Mouse (Mus musculus) midbrain, embryonic 13.5 days (tissue): ENCODE measurements around the gene Orai2. TPM values are rescaled to one million over a fixed set of nuclear protein-coding genes. Genes with fewer than 3 reads are reported as not detected.
A peak's percentile ranks its signal among the peaks of the same experiment; 100 is the strongest.
"Not testable (repeated sequence)": the region's sequence is repeated elsewhere in the genome, so short reads cannot be mapped to it uniquely, and the experiment has no call there.

Experiments used
- ATAC-seq: fragments of 200-750 bp; cut with Nextera tagmentation; 2 replicates; pipeline ENCODE4 v1.8.0; 2017; ENCODE audit warnings: mild to moderate bottlenecking, moderate TSS enrichment, moderate library complexity
- H3K27ac ChIP-seq: fragments of 300-500 bp; sonication (generic); 2 replicates; pipeline ENCODE4 v1.5.1; 2015; ENCODE audit warnings: inconsistent platforms, mild to moderate bottlenecking, moderate library complexity
- H3K27me3 ChIP-seq: fragments of 300-500 bp; sonication (generic); 2 replicates; pipeline ENCODE4 v1.6.1; 2015; ENCODE audit warnings: mild to moderate bottlenecking, inconsistent platforms
- H3K36me3 ChIP-seq: fragments of 300-500 bp; sonication (generic); 2 replicates; pipeline ENCODE4 v1.6.1; 2015; ENCODE audit warnings: mild to moderate bottlenecking, inconsistent platforms
- H3K4me1 ChIP-seq: fragments of 300-500 bp; sonication (generic); replicated peaks from 2 replicates; pipeline ENCODE4 v1.6.1; 2015; ENCODE audit warnings: inconsistent platforms
- H3K4me2 ChIP-seq: fragments of 300-500 bp; sonication (generic); replicated peaks from 2 replicates; pipeline ENCODE4 v1.6.1; 2015; ENCODE audit warnings: moderate library complexity, mild to moderate bottlenecking, inconsistent platforms
- H3K4me3 ChIP-seq: fragments of 300-500 bp; sonication (generic); replicated peaks from 2 replicates; pipeline ENCODE4 v1.5.1; 2015; ENCODE audit warnings: mild to moderate bottlenecking, inconsistent platforms
- H3K9ac ChIP-seq: fragments of 300-500 bp; sonication (generic); replicated peaks from 2 replicates; pipeline ENCODE4 v1.6.1; 2015; ENCODE audit warnings: mild to moderate bottlenecking, inconsistent platforms
- H3K9me3 ChIP-seq: fragments of 300-500 bp; sonication (generic); 2 replicates; pipeline ENCODE4 v1.6.1; 2016; ENCODE audit warnings: mild to moderate bottlenecking, inconsistent platforms
- whole genome bisulfite sequencing: fragments of 180-500 bp; shearing (Covaris S2); methylation state at CpG from one replicate; pipeline ENCODE4 v1.1.7; 2015; 5-methylcytosine and 5-hydroxymethylcytosine counted together
- microRNA-seq: library from miRNA; unstranded; fragments of <30 nt; microRNA quantifications from one replicate; pipeline ENCODE4, GENCODE M21; 2016
- polyA plus RNA-seq: library from polyadenylated mRNA; unstranded; fragments of >200 nt; fragmentation: Nextera tagmentation; extraction: Ambion mirVana; gene quantifications from 2 replicates; pipeline ENCODE4 v1.2.1, GENCODE M21; 2015

Orai2 gene
- polyA plus RNA-seq, 1 experiment from 2014 or later: 30.6 TPM

DNA sequence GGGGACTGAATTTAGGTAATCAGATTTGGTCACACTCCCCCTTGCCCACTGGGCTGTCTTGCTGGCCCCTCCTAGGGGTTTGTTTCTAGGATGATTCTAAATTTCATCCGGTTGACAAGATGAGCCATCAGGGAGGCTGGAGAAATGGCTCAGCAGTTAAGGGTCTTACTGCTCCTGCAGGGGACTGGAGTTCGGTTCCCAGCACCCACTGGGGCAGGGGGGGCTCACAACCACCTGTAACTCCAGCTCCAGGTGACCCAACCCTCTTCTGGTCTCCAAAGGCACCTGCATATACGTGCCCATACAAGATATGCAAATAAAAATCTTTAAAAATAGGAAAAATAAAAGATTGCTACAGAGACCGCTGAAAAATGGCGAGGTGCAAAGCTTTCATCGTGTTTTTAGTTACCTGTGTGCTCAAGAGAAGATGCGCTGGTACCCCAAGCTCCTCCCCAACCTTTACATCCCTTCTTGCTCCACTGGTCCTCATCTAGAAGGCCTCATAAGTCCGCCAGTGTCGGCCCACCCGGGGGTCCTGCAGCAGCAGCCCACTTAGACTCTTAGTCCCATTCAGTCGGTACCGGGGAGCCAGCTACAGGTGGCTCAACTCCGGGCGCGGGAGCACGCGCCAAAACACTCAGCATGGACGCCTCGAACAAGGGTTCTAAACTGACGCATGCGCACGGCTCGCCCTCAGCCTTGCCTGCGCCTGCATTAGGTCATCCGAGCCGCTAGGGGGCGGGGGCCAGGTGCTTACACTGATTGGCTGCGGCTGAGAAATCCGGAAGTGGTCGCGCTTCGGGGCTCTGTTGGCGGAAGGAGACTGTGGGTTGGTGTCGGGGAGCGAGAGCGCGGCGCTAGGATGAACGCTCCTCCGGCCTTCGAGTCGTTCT is 54.4 kb downstream of the Orai2 start, which contains the start of gene Polr2j:
Gene Polr2j (plus strand): TSS at position 741 of the 893 bp plus-strand sequence.
- Histone ChIP-seq H3K9me3 (no peaks in the 10 kb centered on the region), H3K4me2 (peak within 1 kb of the TSS; percentile 89), H3K36me3 (peaks cover 17% of the 10 kb centered on the region), H3K4me3 (peak within 1 kb of the TSS; percentile 96), H3K4me1 (peaks cover 25% of the 10 kb centered on the region), H3K27ac (peak within 1 kb of the TSS; percentile 75), H3K9ac (peak within 1 kb of the TSS; percentile 90), H3K27me3 (no peaks in the 10 kb centered on the region)
- peak; percentile 95 for ATAC-seq
- WGBS: 3% methylated on average over 42 of the region's 42 CpGs

DNA sequence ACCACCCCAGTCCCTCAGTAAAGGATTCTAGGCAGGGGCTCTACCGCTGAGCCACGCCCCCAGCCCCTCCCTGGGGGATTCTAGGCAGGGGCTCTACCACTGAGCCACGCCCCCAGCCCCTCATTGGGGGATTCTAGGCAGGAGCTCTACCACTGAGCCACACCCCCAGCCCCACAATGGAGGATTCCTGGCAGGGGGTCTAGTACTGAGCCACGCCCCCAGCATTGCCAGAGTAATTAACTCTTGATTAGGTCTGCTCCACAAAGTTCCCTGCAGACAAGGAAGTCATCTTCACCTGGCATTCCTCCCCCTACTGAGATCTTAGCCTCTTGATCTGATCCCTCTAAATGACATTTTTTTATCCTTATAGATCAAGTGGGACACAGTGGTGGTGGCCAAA is 57.0 kb downstream of the Orai2 start:
- not testable (repeated sequence) for H3K4me3 ChIP-seq, H3K9ac ChIP-seq, H3K27ac ChIP-seq, H3K9me3 ChIP-seq, H3K4me2 ChIP-seq, ATAC-seq, H3K36me3 ChIP-seq, H3K27me3 ChIP-seq
- 56% methylated on average over 4 of the region's 4 CpGs for WGBS
- H3K4me1 ChIP-seq: peaks cover 23% of the 10 kb centered on the region

DNA sequence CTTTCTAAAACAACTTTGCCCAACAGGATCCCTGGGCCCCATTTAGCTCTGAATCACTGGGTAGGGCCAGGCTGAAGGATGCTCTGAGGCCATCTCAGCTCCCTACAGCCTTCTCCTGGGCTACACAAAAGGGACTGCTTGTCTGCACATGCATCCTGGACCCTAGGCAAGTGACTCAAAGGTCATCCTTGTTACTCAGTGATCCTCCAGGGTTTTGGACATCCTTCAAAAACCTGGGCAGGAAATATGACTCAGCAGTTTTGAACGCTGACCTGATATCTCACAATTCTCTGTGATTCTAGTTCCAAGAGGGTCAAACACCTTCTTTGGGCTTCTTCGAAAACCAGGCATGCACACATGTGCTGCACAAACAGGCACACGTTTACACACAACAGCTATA is 61.5 kb downstream of the Orai2 start:
- Histone ChIP-seq H3K9ac (no peak overlapping the region), H3K27ac (no peak overlapping the region), H3K36me3 (no peaks in the 10 kb centered on the region), H3K4me1 (no peaks in the 10 kb centered on the region), H3K4me2 (no peak overlapping the region), H3K9me3 (no peaks in the 10 kb centered on the region), H3K27me3 (peaks cover under 1% of the 10 kb centered on the region; the same call in 1 of the 2 replicates), H3K4me3 (no peak overlapping the region)
- WGBS: 77% methylated on average over 3 of the region's 3 CpGs
- no peak for ATAC-seq

DNA sequence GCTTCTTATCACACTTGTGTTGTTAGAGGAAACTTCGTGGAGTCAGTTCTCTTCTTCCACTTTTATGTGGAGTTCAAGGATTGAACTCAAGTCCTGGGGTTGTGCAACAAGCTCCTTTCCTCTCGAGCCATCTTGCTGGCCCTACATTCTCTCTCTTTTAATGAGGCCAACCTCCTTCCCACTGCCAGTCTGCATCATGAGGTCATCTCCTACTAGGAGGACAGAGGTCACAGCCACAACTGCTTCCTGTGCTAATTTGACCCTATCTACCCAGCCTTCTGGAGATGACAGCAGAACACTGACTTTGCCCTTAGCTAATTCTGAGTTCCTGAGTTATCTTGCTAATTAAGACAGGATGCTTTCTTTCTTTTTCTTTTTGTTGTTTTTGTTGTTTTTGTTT is 62.0 kb downstream of the Orai2 start:
- Histone ChIP-seq H3K27me3 (peaks cover 6% of the 10 kb centered on the region), H3K36me3 (no peaks in the 10 kb centered on the region), H3K4me1 (no peaks in the 10 kb centered on the region), H3K9ac (no peak overlapping the region), H3K4me3 (no peak overlapping the region), H3K4me2 (no peak overlapping the region), H3K27ac (no peak overlapping the region), H3K9me3 (no peaks in the 10 kb centered on the region)
- WGBS: 52% methylated on average over 2 of the region's 2 CpGs
- no peak for ATAC-seq

DNA sequence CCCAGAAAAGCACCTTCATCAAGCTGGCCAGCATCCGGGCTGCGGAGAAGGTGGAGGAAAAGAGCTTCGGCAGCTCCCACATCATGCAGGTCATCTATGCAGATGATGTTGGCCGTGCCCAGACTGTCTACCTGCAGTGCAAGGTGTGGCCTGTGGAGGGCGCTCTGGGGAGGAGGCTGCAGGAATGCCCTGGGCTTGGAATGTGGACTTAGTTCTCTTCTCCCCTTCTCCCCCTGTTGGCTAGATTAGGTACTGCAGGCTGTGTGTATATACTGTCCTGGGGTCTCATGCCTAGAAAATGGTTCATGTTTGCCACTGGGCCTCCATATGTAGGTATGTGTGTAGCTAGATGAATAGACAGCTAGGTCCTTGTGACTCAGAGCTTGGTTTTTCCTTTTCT is 66.0 kb downstream of the Orai2 start:
- Histone ChIP-seq H3K27me3 (peaks cover 33% of the 10 kb centered on the region), H3K36me3 (no peaks in the 10 kb centered on the region), H3K9ac (no peak overlapping the region), H3K4me1 (peaks cover 10% of the 10 kb centered on the region), H3K27ac (no peak overlapping the region), H3K4me2 (no peak overlapping the region), H3K9me3 (no peaks in the 10 kb centered on the region), H3K4me3 (no peak overlapping the region)
- no peak for ATAC-seq
- 90% methylated on average over 5 of the region's 5 CpGs for WGBS

DNA sequence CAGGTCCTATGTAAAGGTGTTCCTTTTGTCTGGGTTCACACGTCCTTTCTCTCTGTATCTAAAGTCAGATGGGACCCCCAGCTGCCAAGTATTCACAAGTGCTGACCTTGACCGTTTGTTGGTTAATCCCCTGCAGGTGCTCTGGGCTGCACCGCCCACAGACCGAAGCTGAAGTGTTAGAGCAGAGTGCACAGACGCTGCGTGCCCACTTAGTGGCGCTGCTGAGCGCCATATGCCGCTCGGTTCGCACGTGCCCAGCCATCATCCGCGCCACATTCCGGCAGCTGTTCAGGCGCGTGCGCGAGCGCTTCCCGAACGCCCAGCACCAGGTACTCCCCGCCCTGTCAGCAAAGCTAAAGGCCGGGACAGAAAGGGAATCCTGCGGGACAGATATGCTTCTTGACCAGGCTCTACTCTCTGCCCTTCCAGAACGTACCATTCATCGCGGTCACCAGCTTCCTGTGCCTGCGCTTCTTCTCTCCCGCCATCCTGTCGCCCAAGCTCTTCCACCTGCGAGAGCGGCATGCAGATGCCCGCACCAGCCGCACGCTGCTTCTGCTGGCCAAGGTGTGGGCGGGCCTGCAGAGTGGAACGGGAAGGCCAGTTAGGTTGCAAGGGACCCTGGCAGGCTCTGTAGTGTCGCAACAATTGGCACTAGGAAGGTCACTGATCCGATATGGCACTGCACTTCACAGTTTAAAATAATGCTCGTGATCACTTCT is 68.3 kb downstream of the Orai2 start:
- peak overlapping the region; percentile 61 for H3K9ac ChIP-seq
- no peaks in the 10 kb centered on the region for H3K9me3 ChIP-seq
- peaks cover 33% of the 10 kb centered on the region for H3K27me3 ChIP-seq
- no peak overlapping the region for H3K27ac ChIP-seq
- H3K4me2 ChIP-seq: peak overlapping the region; percentile 61
- 6% methylated on average over 41 of the region's 41 CpGs for WGBS
- peaks cover 10% of the 10 kb centered on the region for H3K4me1 ChIP-seq
- H3K4me3 ChIP-seq: peak overlapping the region; percentile 41
- H3K36me3 ChIP-seq: no peaks in the 10 kb centered on the region
- ATAC-seq: peak; percentile 95

DNA sequence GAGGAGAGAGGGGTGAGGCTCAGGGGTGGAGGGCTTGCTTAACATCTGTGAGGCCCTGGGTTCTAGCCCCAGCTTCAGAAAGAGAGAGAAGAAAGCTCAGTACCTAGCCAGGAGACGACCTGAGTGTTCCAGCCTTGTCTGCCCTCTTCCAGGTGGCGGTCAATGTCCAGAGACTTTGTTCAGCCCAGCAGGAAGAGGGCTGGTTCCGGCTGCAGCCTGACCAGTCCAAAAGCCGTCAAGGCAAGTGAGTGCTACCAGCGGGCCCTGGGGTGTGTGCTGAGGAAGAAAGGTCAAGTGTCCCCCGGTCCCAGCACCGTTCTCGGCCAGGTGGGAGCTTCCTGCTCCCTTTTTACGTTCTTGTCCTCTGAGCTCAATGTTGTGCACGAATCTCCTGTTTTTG is 72.0 kb downstream of the Orai2 start:
- Histone ChIP-seq H3K9me3 (no peaks in the 10 kb centered on the region), H3K4me3 (no peak overlapping the region)

More for the DNA sequence above, 72.0 kb downstream of the Orai2 start:
- no peak for ATAC-seq
- Histone ChIP-seq H3K4me2 (no peak overlapping the region), H3K4me1 (peaks cover 18% of the 10 kb centered on the region), H3K27ac (no peak overlapping the region), H3K27me3 (peaks cover 27% of the 10 kb centered on the region), H3K9ac (no peak overlapping the region), H3K36me3 (no peaks in the 10 kb centered on the region)
- 81% methylated on average over 10 of the region's 10 CpGs for WGBS

Small RNA genes within 50 kb of the gene (microRNA-seq; reads per million reads assigned to microRNA genes)
- not detected for gene Mir7035

Other genes starting within 250 kb of the Orai2 start
- 627 and 632 TPM in 2 replicates for gene Ywhag, start 236.1 kb downstream of the Orai2 start, polyA plus RNA-seq
- gene Ssc4d, start 196.2 kb downstream of the Orai2 start, polyA plus RNA-seq: 1.0 and 1.4 TPM in 2 replicates
- gene Zp3, start 190.6 kb downstream of the Orai2 start, polyA plus RNA-seq: 0.24 TPM in 1 of 2 replicates, not detected in the other
- gene Dtx2, start 175.9 kb downstream of the Orai2 start, polyA plus RNA-seq: 28.5 and 28.8 TPM in 2 replicates
- gene Upk3b, start 132.2 kb downstream of the Orai2 start, polyA plus RNA-seq: 0.05 TPM in 1 of 2 replicates, not detected in the other
- not detected in 2 replicates for gene Upk3bl, start 116.2 kb downstream of the Orai2 start, polyA plus RNA-seq
- gene Rasa4, start 86.8 kb downstream of the Orai2 start, polyA plus RNA-seq: 13.7 and 16.4 TPM in 2 replicates
- 242 TPM in 2 replicates for gene Polr2j, start 54.1 kb downstream of the Orai2 start, polyA plus RNA-seq
- 31.7 and 33.8 TPM in 2 replicates for gene Lrwd1, start 34.6 kb downstream of the Orai2 start, polyA plus RNA-seq
- gene Alkbh4, start 34.6 kb downstream of the Orai2 start, polyA plus RNA-seq: 23.0 and 23.6 TPM in 2 replicates
- 68.4 and 70.2 TPM in 2 replicates for gene Prkrip1, start 28.2 kb upstream of the Orai2 start, polyA plus RNA-seq
- gene Sh2b2, start 75.8 kb upstream of the Orai2 start, polyA plus RNA-seq: 20.3 and 25.6 TPM in 2 replicates